Mouse (Mus musculus): Measurements from ENCODE around the gene Patj.
"Not testable (repeated sequence)": the region's sequence is repeated elsewhere in the genome, so short reads cannot be mapped to it uniquely, and the experiment has no call there.

Gene Patj

GRCm38 (mm10) chr4:98395690-98396437 is at the start of gene Patj:
Patj (plus strand) TSS chr4:98395785.
- DNase-seq (ENCODE audit: low read depth, low spot score), result peak; percentile 34

- DNase-seq (ENCODE audit: low read depth, low spot score), result no peak
Measured at GRCm38 (mm10) chr4:98348580-98348979, 47.0 kb upstream of the Patj start.

GRCm38 (mm10) chr4:98358034-98358809 is 37.4 kb upstream of the Patj start:
- no peak for DNase-seq (ENCODE audit: low read depth, low spot score)

DNA sequence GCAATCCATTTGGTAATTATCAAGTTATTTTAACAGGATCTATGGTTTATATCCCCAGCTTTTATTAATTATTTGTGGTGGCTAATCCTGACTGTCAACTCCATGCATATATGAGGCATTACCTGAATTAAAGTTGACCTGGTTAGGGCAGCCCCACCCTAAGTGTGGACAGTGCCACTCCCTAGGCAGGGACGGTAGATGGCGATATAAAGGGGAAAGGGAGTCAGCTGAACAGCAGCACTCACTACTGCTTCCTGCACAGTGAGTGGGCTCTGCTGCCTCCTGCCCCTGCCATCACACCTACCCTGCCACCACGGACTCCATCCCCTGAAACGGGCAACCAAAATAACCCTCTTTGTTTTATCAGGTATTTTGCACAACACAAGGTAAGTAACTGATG is 20.2 kb upstream of the Patj start:
- DNase-seq (ENCODE audit: low read depth, low spot score), result no peak

GRCm38 (mm10) chr4:98376943-98377342 is 18.6 kb upstream of the Patj start:
- no peak for DNase-seq (ENCODE audit: low read depth, low spot score)

DNA sequence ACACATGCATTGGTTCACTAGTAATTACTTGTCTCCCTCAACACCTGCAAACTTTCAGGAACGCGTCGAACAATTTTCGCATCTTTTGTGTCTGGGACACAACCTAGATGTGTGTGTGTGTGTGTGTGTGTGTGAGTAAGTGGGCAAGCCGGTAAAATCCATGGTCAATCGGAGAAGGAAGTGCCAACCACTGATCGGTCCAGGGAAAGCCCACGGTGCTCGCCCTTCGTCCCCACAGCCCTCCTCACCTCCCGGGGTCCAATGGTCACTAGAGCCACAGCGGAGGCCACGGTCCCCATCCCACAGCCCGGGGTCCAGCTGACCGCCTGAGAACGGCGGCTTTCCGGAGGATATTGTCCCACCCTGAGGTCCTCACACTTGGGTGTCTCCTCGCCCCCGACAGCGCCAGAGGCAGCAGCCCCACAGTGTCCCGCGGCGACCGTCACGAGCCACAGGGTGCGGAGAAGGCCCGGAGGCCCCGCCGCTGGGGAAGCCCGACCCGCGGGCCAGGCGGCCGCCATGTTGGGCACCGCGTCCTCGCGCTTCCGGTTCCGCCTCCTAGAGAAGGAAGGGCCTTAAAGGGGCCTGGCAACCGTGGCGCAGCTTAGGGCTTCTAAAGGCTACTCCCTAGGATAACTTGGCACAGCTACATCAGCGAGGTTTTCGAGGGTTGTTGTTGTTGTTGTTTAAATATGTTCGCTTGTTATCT is 12.7 kb upstream of the Patj start, which contains the start of gene Tm2d1:
Gene Tm2d1 (minus strand): TSS at position 591 of the 709 bp plus-strand sequence.
- DNase-seq (ENCODE audit: low read depth, low spot score), result peak; percentile 78

GRCm38 (mm10) chr4:98385036-98385435 is 10.5 kb upstream of the Patj start:
- no peak for DNase-seq (ENCODE audit: low read depth, low spot score)

DNA sequence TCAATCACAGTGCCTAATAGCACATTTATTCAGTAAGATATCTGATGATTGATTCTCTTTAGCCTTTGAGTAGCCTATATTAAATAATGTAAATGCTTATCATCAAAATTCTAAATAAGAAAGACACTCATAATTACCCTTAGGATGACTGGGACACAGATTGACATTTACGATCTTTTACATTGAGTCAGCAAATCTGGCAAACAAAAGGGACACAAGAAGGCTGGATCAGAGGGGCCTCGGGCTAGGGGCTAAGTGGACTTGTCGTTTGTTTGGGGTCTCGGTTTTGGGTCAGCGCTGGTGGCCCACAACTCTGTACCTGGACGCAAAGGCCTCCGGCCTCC is 267 bp upstream of the Patj start:
- no peak for DNase-seq (ENCODE audit: low read depth, low spot score)

DNA sequence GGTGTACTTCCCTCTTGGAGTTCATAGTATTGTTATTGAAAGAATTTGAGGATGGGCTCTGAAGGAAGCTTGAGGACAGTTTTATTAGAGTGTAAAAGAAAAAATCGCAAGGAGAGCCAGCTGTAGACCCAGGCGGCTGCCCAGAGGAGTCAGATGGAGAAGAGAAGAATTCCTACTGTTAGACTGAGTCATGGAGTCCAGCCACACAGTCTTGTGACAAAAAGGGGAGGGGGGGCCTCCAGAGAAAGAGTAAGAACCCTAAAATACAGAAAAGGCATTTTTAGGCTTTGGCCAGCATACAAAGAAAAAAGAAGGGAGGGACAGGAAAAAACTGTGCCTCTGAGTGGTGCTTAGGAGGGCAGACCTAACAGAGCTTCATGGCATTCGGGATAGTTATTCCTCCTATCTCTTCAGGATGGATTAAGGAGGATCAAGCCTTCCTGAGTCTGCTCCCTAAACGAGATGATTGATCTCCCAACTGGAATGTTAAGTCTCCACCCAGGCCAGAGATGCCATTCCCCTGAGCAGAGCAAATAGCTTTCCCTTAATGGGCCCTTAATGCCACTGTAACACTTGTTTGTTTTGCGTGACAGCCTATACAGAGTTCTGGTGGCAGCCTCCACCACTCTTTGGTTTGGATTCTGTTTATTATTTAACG is 5.5 kb downstream of the Patj start:
- no peak for DNase-seq (ENCODE audit: low read depth, low spot score)

GRCm38 (mm10) chr4:98401584-98401962 is 6.0 kb downstream of the Patj start:
- no peak for DNase-seq (ENCODE audit: low read depth, low spot score)

DNA sequence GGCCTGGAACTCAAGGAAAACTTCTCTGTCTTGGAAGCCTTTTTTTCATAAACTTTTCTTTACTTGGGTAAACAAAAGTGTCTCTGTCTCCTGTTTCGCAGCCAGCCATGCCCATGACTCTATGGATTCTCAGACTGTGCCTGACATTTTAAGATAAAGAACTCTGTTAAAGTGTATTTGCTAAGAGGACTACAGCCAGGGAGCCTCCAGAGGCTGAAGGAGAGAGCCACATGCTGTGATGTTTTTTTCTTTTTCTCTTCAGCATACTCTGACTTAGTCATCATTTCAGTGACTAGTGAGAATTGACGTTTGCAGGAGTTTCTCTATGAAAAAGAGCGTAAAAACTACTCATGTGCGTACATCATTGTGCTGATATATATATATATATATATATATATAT is 7.9 kb downstream of the Patj start:
- no peak for DNase-seq (ENCODE audit: low read depth, low spot score)

DNA sequence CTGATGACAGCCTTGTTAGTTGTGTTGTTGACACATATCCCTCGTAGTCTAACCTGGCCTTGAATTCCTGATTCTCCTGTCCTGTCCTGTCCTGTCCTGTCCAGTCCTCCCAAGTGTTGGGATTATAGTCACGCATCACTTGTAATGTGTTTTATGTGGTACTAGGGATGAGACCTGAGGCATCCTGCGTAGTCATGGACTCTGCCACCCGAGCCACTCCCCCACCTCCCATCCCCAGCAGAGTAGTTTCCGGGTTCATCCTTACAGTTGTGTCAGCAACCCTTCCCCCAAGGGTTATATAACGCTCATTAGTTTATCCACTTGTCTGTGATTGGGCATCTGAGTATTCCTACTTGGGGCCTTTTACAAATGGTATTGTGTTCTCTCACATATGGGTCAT is 8.8 kb downstream of the Patj start:
- no peak for DNase-seq (ENCODE audit: low read depth, low spot score)

GRCm38 (mm10) chr4:98408455-98408854 is 12.9 kb downstream of the Patj start:
- no peak for DNase-seq (ENCODE audit: low read depth, low spot score)

GRCm38 (mm10) chr4:98415150-98415549 is 19.6 kb downstream of the Patj start:
- DNase-seq (ENCODE audit: low read depth, low spot score), result not testable (repeated sequence)

DNA sequence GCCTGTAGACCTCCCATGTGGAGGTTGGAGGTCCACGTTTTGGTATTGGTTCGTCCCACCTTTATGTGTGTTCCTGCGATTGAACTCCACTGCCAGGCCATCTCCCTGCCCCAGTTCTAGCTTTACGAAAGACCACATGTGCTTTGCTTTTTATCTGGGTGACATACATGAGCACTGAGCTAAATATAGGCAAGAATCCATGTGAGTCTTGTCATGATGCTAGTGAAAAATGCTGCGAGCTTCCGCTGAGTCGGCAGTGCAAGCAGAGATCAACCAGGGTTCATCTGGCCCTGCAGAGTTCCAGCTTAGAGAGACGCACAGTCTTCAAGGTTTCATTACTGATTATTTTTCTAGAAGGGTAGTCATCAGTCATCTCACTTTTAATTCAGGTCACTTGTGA is 32.8 kb downstream of the Patj start:
- DNase-seq (ENCODE audit: low read depth, low spot score), result no peak

- DNase-seq (ENCODE audit: low read depth, low spot score), result no peak
Measured at GRCm38 (mm10) chr4:98435641-98436457, 40.3 kb downstream of the Patj start.

DNA sequence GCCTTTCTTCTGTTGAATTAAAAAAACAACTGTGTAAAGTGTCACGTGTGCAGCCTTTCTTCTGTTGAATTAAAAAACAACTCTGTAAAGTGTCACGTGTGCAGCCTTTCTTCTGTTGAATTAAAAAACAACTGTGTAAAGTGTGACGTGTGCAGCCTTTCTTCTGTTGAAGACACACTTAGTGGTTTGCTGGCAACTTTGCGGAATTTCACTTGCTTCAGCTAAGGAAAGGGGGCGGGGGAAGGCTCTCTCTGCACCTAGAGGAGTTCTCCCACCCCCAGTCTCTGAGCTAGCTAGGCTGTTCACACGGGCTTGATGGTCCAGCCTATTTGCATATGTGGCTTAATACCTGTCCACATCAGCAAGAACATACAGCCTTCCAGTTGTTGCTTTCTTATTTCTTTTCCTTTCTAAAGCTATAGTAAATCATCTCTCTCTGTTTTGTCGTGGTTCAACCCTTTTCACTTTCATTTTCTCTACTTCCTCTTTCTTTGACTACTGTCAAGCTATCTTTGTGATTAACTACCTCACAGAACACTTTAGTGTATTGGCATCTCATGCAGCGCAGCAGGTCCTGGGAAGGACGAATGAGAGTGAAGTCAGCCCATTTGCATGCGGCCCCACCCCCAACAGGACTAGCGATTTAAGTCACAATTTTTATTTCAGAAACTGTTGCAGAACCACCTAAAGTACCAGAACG is 41.2 kb downstream of the Patj start:
- DNase-seq (ENCODE audit: low read depth, low spot score), result no peak

GRCm38 (mm10) chr4:98439261-98440005 is 43.8 kb downstream of the Patj start:
- DNase-seq (ENCODE audit: low read depth, low spot score), result no peak

DNA sequence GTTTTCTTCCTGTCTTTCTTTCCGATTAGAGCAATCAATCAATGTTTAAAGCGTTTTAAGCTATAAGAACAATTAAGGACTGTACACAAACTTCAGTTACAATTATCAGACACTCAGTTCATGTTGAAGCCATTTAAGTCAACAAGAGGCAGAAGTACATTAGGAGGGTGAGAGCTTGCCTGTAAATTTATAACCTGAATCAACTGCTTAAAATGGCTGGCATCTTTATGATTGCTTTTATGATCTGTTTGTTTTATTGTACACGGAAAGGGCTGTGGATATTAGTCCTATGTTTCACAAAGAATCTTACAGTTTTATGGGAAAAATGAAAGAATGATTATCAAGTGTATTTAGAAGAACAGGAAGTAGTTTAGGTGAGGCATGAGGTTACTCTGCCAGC is 45.7 kb downstream of the Patj start:
- DNase-seq (ENCODE audit: low read depth, low spot score), result no peak

All from telencephalon, adult 2 months (tissue).